Mouse (Mus musculus) embryonic facial prominence, embryonic 11.5 days (tissue): ENCODE results near the gene Rimklb. TPM values are rescaled to one million over a fixed set of nuclear protein-coding genes. Genes with fewer than 3 reads are reported as not detected.

Experiments used
- ATAC-seq: fragments of 200-750 bp; cut with Nextera tagmentation; replicated peaks from 2 replicates; pipeline ENCODE4 v1.8.0; 2017; ENCODE audit warnings: low read depth; ENCODE audit not compliant: insufficient number of reproducible peaks, low FRiP score, low TSS enrichment
- DNase-seq: peaks from one replicate; pipeline ENCODE4 v3.0.0-alpha.2; 2015; ENCODE audit warnings: low spot score
- H3K27ac ChIP-seq: fragments of 300-500 bp; sonication (generic); replicated peaks from 2 replicates; pipeline ENCODE4 v1.5.1; 2014; ENCODE audit warnings: mild to moderate bottlenecking, low read depth, low read length, control low read depth
- H3K27me3 ChIP-seq: fragments of 300-500 bp; sonication (generic); 2 replicates; pipeline ENCODE4 v1.6.1; 2014; ENCODE audit warnings: mild to moderate bottlenecking, low read length, moderate library complexity, mixed read lengths; ENCODE audit not compliant: control insufficient read depth, insufficient read depth
- H3K36me3 ChIP-seq: fragments of 300-500 bp; sonication (generic); replicated peaks from 2 replicates; pipeline ENCODE4 v1.6.1; 2014; ENCODE audit warnings: low read depth, mild to moderate bottlenecking, low read length, moderate library complexity, mixed read lengths; ENCODE audit not compliant: control insufficient read depth, insufficient read depth
- H3K4me1 ChIP-seq: fragments of 300-500 bp; sonication (generic); 2 replicates; pipeline ENCODE4 v1.6.1; 2014; ENCODE audit warnings: low read length, mixed read lengths; ENCODE audit not compliant: control insufficient read depth, insufficient read depth
- H3K4me2 ChIP-seq: fragments of 300-500 bp; sonication (generic); 2 replicates; pipeline ENCODE4 v1.6.1; 2014; ENCODE audit warnings: low read depth, mild to moderate bottlenecking, control low read depth, low read length, moderate library complexity
- H3K4me3 ChIP-seq: fragments of 300-500 bp; sonication (generic); 2 replicates; pipeline ENCODE4 v1.5.1; 2014; ENCODE audit warnings: low read depth, low read length, control low read depth
- H3K9ac ChIP-seq: fragments of 300-500 bp; sonication (generic); replicated peaks from 2 replicates; pipeline ENCODE4 v1.6.1; 2014; ENCODE audit warnings: mild to moderate bottlenecking, control low read depth, low read length
- H3K9me3 ChIP-seq: fragments of 300-500 bp; sonication (generic); replicated peaks from 2 replicates; pipeline ENCODE4 v1.6.1; 2016; ENCODE audit warnings: mild to moderate bottlenecking, low read length, inconsistent platforms, mixed read lengths; ENCODE audit not compliant: control insufficient read depth
- WGBS: fragments of 180-500 bp; shearing (Covaris S2); extraction: QIAGEN DNeasy Blood & Tissue Kit; methylation state at CpG from one replicate; pipeline ENCODE4 v1.1.7; 2014; 5-methylcytosine and 5-hydroxymethylcytosine counted together
- polyA plus RNA-seq: library from polyadenylated mRNA; unstranded; fragments of >200 nt; fragmentation: Nextera tagmentation; extraction: Ambion mirVana; gene quantifications from 2 replicates; pipeline ENCODE4 v1.2.1, GENCODE M21; 2014

Rimklb gene
- polyA plus RNA-seq, 1 experiment from 2014 or later, result 62.3 TPM

- ATAC-seq, result no peak; the same call in 1 of the 2 replicates
- Histone ChIP-seq H3K27me3 (no peaks in the 10 kb centered on the region), H3K9me3 (no peaks in the 10 kb centered on the region), H3K36me3 (no peaks in the 10 kb centered on the region; the same call in 1 of the 2 replicates), H3K4me1 (no peaks in the 10 kb centered on the region), H3K27ac (no peak overlapping the region), H3K4me3 (no peak overlapping the region), H3K4me2 (no peak overlapping the region), H3K9ac (no peak overlapping the region)
- WGBS, result 53% methylated on average over 4 of the region's 4 CpGs
- DNase-seq, result peak; percentile 64
These were observed 57.8 kb downstream of the Rimklb start for GRCm38 (mm10) chr6:122440632-122441226.

DNA sequence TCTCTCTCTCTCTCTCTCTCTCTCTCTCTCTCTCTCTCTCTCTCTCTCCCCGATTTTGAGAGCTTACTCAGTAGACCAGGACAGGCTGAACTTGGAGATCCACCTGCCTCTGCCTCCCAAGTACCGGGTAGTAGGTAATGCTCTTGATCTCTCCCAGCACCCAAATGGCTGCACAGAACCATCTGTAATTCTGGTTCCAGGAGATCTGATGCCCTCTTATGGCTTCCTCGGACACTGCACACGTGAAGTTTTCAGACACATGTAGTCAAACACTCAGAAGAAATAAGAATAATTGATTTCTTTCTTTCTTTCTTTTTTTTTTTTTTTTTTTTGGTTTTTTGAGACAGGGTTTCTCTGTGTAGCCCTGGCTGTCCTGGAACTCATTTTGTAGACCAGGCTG is 59.3 kb downstream of the Rimklb start:
- H3K27me3 ChIP-seq, result no peaks in the 10 kb centered on the region
- ATAC-seq (no peak), DNase-seq (no peak)
- H3K4me3 ChIP-seq, result no peak overlapping the region
- H3K36me3 ChIP-seq, result no peaks in the 10 kb centered on the region
- 94% methylated on average over 3 of the region's 4 CpGs for WGBS
- no peaks in the 10 kb centered on the region for H3K9me3 ChIP-seq
- no peak overlapping the region for H3K27ac ChIP-seq
- H3K4me2 ChIP-seq, result no peak overlapping the region
- no peak overlapping the region for H3K9ac ChIP-seq
- no peaks in the 10 kb centered on the region for H3K4me1 ChIP-seq

DNA sequence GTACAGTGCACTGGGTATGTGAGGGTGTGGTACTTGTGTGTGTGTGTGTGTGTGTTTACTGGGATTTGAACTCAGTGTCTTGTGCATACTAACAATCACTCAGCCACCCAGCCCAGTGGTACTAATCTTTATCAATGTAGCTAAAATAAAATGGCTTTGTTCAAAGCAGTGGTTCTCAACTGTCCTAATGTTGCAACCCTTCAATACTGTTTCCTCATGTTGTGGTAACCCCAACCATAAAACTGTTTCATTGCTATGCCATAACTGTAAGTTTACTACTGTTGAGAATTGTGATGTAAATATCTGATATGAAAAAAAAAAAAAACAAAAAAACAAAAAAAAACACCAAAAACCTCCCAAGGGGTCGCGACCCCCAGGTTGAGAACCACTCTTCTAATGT is 63.3 kb downstream of the Rimklb start:
- Histone ChIP-seq H3K4me1 (no peaks in the 10 kb centered on the region), H3K4me2 (no peak overlapping the region), H3K27ac (no peak overlapping the region), H3K9me3 (no peaks in the 10 kb centered on the region), H3K4me3 (no peak overlapping the region), H3K27me3 (no peaks in the 10 kb centered on the region), H3K36me3 (no peaks in the 10 kb centered on the region), H3K9ac (no peak overlapping the region)
- 0 out of 2 replicates have a peak, but pooled peaks have one; percentile 29 for ATAC-seq
- no peak for DNase-seq
- 97% methylated on average over 2 of the region's 2 CpGs for WGBS

GRCm38 (mm10) chr6:122427456-122427855 is 71.1 kb downstream of the Rimklb start:
- Histone ChIP-seq H3K9ac (no peak overlapping the region), H3K36me3 (no peaks in the 10 kb centered on the region), H3K4me2 (no peak overlapping the region), H3K4me3 (no peak overlapping the region), H3K9me3 (no peaks in the 10 kb centered on the region), H3K27ac (no peak overlapping the region), H3K4me1 (no peaks in the 10 kb centered on the region), H3K27me3 (no peaks in the 10 kb centered on the region)
- ATAC-seq (no peak), DNase-seq (no peak)
- 89% methylated on average over 7 of the region's 7 CpGs for WGBS

DNA sequence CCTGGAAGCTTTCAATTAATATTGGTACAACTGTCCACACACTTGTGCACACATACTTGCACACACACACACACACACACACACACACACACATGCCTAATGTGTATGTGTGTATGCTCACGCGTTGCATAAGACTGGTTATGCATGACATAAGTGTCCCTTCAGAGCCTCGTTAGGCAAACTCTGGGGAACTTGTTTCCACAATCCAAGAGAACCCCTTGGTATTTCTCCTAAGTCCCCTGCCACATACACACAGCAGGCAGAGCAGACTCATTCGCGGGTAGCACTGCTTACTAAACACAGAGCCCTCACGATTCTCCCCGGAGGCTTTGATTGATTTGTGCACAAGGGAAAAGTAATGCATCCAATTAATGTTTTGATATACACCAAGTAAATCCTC is 81.5 kb downstream of the Rimklb start:
- H3K4me1 ChIP-seq, result no peaks in the 10 kb centered on the region
- H3K9ac ChIP-seq, result no peak overlapping the region
- ATAC-seq, result no peak
- H3K4me2 ChIP-seq, result no peak overlapping the region
- WGBS, result 53% methylated on average over 7 of the region's 7 CpGs
- no peaks in the 10 kb centered on the region for H3K9me3 ChIP-seq
- H3K27ac ChIP-seq, result no peak overlapping the region
- no peaks in the 10 kb centered on the region for H3K36me3 ChIP-seq
- no peak overlapping the region for H3K4me3 ChIP-seq
- DNase-seq, result no peak
- H3K27me3 ChIP-seq, result no peaks in the 10 kb centered on the region

- Histone ChIP-seq H3K27me3 (no peaks in the 10 kb centered on the region), H3K4me3 (no peak overlapping the region), H3K27ac (no peak overlapping the region), H3K4me1 (no peaks in the 10 kb centered on the region), H3K9me3 (no peaks in the 10 kb centered on the region), H3K9ac (no peak overlapping the region), H3K4me2 (no peak overlapping the region), H3K36me3 (no peaks in the 10 kb centered on the region)
- DNase-seq (peak; percentile 64), ATAC-seq (peak; percentile 58; the same call in 1 of the 2 replicates)
- 42% methylated on average over 4 of the region's 4 CpGs for WGBS
These were observed 82.2 kb downstream of the Rimklb start for GRCm38 (mm10) chr6:122416347-122416746.

DNA sequence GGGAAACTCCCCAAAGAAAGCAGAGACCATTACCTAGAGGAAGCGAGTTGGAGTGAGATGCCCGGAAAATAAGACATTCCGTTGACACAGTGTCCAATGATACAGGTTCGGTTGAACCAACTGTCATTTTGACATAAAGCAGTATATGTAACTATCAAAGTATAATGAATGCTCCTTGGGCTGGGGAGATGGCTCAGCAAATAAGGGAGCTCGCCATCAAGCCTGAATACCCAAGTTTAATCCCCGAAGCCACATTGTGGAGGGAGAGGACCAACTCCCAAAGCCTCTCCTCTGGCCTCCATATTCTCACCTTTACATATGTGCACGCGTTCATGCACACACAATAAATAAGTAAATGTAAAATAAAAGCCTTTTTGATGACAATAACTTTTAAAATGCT is 87.3 kb downstream of the Rimklb start:
- Histone ChIP-seq H3K36me3 (no peaks in the 10 kb centered on the region), H3K9ac (no peak overlapping the region), H3K27ac (no peak overlapping the region), H3K27me3 (no peaks in the 10 kb centered on the region), H3K4me1 (no peaks in the 10 kb centered on the region), H3K9me3 (no peaks in the 10 kb centered on the region), H3K4me3 (no peak overlapping the region), H3K4me2 (no peak overlapping the region)
- no peak for DNase-seq
- WGBS, result 95% methylated on average over 8 of the region's 8 CpGs
- ATAC-seq, result no peak

GRCm38 (mm10) chr6:122402240-122402639 is 96.3 kb downstream of the Rimklb start:
- H3K36me3 ChIP-seq, result no peaks in the 10 kb centered on the region
- H3K4me2 ChIP-seq, result no peak overlapping the region
- H3K4me1 ChIP-seq, result no peaks in the 10 kb centered on the region
- H3K27me3 ChIP-seq, result no peaks in the 10 kb centered on the region
- 12% methylated on average over 3 of the region's 3 CpGs for WGBS
- peak; percentile 82 for DNase-seq
- no peak overlapping the region for H3K9ac ChIP-seq
- H3K9me3 ChIP-seq, result no peaks in the 10 kb centered on the region
- H3K4me3 ChIP-seq, result no peak overlapping the region
- no peak overlapping the region for H3K27ac ChIP-seq
- no peak for ATAC-seq
